Mouse (Mus musculus): ENCODE data around the gene Sash1. TPM values are rescaled to one million over a fixed set of nuclear protein-coding genes. Genes with fewer than 3 reads are reported as not detected.
A peak's percentile ranks its signal among the peaks of the same experiment; 100 is the strongest.

Gene Sash1
- polyA plus RNA-seq, 1 experiment from 2014 or later, result 3.9 TPM

GRCm38 (mm10) chr10:8917798-8918197 is 31.9 kb upstream of the Sash1 start:
- 91% methylated on average over 2 of the region's 2 CpGs for WGBS
- Histone ChIP-seq H3K36me3 (no peaks in the 10 kb centered on the region), H3K27ac (no peak overlapping the region), H3K9me3 (no peaks in the 10 kb centered on the region), H3K4me1 (replicated peaks) (peaks cover 9% of the 10 kb centered on the region), H3K27me3 (ENCODE audit: insufficient read depth, poor library complexity, severe bottlenecking) (no peaks in the 10 kb centered on the region), H3K4me3 (no peak overlapping the region)
- DNase-seq (ENCODE audit: low spot score), result no peak

DNA sequence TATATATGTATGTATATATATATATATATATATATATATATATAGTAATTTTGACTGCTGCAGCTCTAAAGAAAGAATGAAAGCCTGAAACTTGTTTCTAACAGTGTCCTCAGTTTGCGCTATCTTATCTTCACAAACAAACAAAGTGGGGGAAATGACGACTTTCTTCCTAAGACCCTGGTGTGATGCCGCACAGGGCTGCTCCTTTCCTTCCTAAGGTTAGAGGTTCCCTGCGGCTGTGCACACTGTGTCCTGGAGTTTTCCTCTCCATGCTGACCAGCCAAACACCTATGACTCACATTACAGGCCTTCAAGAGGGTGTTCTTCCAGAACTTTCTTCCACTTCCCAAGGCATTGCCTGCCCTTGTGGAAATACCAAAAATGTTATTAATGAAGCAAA is 31.5 kb upstream of the Sash1 start:
- no peak for DNase-seq (ENCODE audit: low spot score)
- Histone ChIP-seq H3K36me3 (no peaks in the 10 kb centered on the region), H3K9me3 (no peaks in the 10 kb centered on the region), H3K4me3 (no peak overlapping the region), H3K27me3 (ENCODE audit: insufficient read depth, poor library complexity, severe bottlenecking) (no peaks in the 10 kb centered on the region), H3K27ac (no peak overlapping the region), H3K4me1 (replicated peaks) (peaks cover 9% of the 10 kb centered on the region)
- WGBS, result 78% methylated on average over 4 of the region's 4 CpGs

DNA sequence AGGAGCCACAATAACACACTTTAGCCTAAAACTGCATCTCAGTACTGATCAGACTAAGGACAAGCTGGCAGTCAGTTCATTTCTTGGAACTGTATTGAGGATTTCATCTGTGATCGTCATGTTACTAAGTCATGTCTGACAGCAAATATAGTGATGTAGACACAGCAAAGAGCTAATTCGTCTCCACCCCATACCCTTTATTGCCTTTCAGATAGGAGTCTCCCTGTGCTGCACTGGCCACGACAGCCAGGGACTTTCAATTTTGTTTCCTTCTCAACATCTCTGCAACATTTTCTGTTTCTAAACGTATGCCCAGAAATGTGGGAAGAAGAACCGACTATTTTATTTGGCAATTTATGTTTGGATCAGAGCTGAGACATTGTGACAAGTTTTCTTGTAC is 29.9 kb upstream of the Sash1 start:
- DNase-seq (ENCODE audit: low spot score), result no peak
- Histone ChIP-seq H3K36me3 (no peaks in the 10 kb centered on the region), H3K27ac (no peak overlapping the region), H3K4me3 (no peak overlapping the region), H3K27me3 (ENCODE audit: insufficient read depth, poor library complexity, severe bottlenecking) (no peaks in the 10 kb centered on the region), H3K9me3 (no peaks in the 10 kb centered on the region), H3K4me1 (replicated peaks) (no peaks in the 10 kb centered on the region)
- 88% methylated on average over 5 of the region's 5 CpGs for WGBS

- H3K27me3 ChIP-seq (ENCODE audit: insufficient read depth, poor library complexity, severe bottlenecking), result no peaks in the 10 kb centered on the region
- no peak for DNase-seq (ENCODE audit: low spot score)
- 82% methylated on average over 4 of the region's 4 CpGs for WGBS
- no peak overlapping the region for H3K27ac ChIP-seq
- no peaks in the 10 kb centered on the region for H3K4me1 ChIP-seq (replicated peaks)
- H3K9me3 ChIP-seq, result no peaks in the 10 kb centered on the region
- no peaks in the 10 kb centered on the region for H3K36me3 ChIP-seq
- H3K4me3 ChIP-seq, result no peak overlapping the region
Measured at GRCm38 (mm10) chr10:8913904-8914303, 28.0 kb upstream of the Sash1 start.

- H3K27ac ChIP-seq, result no peak overlapping the region
- no peak for DNase-seq (ENCODE audit: low spot score)
- WGBS, result 85% methylated on average over 5 of the region's 5 CpGs
- 0 out of 2 replicates have a peak, but pooled peaks cover 3% of the 10 kb centered on the region for H3K9me3 ChIP-seq
- no peaks in the 10 kb centered on the region for H3K27me3 ChIP-seq (ENCODE audit: insufficient read depth, poor library complexity, severe bottlenecking)
- H3K36me3 ChIP-seq, result no peaks in the 10 kb centered on the region
- H3K4me1 ChIP-seq (replicated peaks), result no peaks in the 10 kb centered on the region
- H3K4me3 ChIP-seq, result no peak overlapping the region
Measured at GRCm38 (mm10) chr10:8912706-8913275, 26.9 kb upstream of the Sash1 start.

GRCm38 (mm10) chr10:8912213-8912612 is 26.3 kb upstream of the Sash1 start:
- H3K4me3 ChIP-seq, result no peak overlapping the region
- 0 out of 2 replicates have a peak, but pooled peaks cover 3% of the 10 kb centered on the region for H3K9me3 ChIP-seq
- no peaks in the 10 kb centered on the region for H3K36me3 ChIP-seq
- no peak overlapping the region for H3K27ac ChIP-seq
- 85% methylated on average over 4 of the region's 4 CpGs for WGBS
- no peaks in the 10 kb centered on the region for H3K27me3 ChIP-seq (ENCODE audit: insufficient read depth, poor library complexity, severe bottlenecking)
- no peak for DNase-seq (ENCODE audit: low spot score)
- no peaks in the 10 kb centered on the region for H3K4me1 ChIP-seq (replicated peaks)

- no peak overlapping the region for H3K4me3 ChIP-seq
- no peak for DNase-seq (ENCODE audit: low spot score)
- 86% methylated on average over 16 of the region's 16 CpGs for WGBS
- no peak overlapping the region for H3K27ac ChIP-seq
- no peaks in the 10 kb centered on the region for H3K27me3 ChIP-seq (ENCODE audit: insufficient read depth, poor library complexity, severe bottlenecking)
- H3K36me3 ChIP-seq, result no peaks in the 10 kb centered on the region
- no peaks in the 10 kb centered on the region for H3K4me1 ChIP-seq (replicated peaks)
- H3K9me3 ChIP-seq, result 0 out of 2 replicates have a peak, but pooled peaks cover 3% of the 10 kb centered on the region
Measured at GRCm38 (mm10) chr10:8910237-8910990, 24.5 kb upstream of the Sash1 start.

DNA sequence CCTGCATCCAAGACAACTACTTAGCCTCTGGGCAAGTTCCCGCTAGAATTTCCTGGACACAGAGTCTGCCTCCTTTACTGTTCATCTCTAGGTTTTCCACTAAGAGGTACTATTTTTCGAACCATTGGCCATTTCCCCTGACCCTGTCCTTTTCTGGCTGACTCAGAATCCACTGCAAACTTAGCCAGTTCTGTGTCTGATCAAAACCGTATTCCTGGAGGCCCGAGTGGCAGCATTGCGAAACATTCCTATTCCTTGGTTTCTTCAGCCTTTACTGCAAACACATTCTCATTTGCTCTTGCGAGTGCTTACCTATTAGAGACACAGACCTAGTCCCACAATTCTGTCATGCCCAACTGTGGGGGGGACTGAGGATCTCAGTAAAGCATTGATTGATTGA is 17.2 kb upstream of the Sash1 start:
- no peaks in the 10 kb centered on the region for H3K36me3 ChIP-seq
- no peak for DNase-seq (ENCODE audit: low spot score)
- no peaks in the 10 kb centered on the region for H3K4me1 ChIP-seq (replicated peaks)
- H3K27me3 ChIP-seq (ENCODE audit: insufficient read depth, poor library complexity, severe bottlenecking), result no peaks in the 10 kb centered on the region
- 0 out of 2 replicates have a peak, but pooled peaks cover 3% of the 10 kb centered on the region for H3K9me3 ChIP-seq
- H3K27ac ChIP-seq, result no peak overlapping the region
- no peak overlapping the region for H3K4me3 ChIP-seq
- WGBS, result 94% methylated on average over 6 of the region's 6 CpGs

DNA sequence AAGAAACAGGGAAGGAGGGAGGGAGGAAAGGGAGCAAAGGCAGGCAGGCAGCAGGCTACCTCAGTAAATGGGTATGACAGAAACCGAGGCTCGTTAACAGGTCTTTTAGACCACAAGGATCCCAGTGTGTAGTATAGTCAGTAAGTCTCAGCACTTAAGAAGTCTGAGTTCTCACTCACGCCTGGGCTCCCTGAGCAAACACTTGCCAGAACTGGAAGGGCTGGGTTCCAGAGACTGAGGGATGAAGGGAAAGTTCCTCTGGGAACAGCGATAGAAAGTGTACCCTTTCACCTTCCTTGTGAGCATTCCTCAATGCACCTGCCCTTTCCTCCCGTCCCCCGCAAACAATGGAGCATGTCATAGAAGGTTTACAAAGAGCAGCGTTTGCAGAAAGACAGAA is 16.5 kb upstream of the Sash1 start:
- Histone ChIP-seq H3K4me3 (no peak overlapping the region), H3K9me3 (no peaks in the 10 kb centered on the region), H3K27me3 (ENCODE audit: insufficient read depth, poor library complexity, severe bottlenecking) (no peaks in the 10 kb centered on the region), H3K4me1 (replicated peaks) (no peaks in the 10 kb centered on the region), H3K27ac (no peak overlapping the region), H3K36me3 (no peaks in the 10 kb centered on the region)
- 86% methylated on average over 7 of the region's 7 CpGs for WGBS
- DNase-seq (ENCODE audit: low spot score), result no peak

GRCm38 (mm10) chr10:8898831-8899511 is 13.1 kb upstream of the Sash1 start:
- no peak overlapping the region for H3K4me3 ChIP-seq
- no peaks in the 10 kb centered on the region for H3K36me3 ChIP-seq
- H3K27me3 ChIP-seq (ENCODE audit: insufficient read depth, poor library complexity, severe bottlenecking), result no peaks in the 10 kb centered on the region
- no peak for DNase-seq (ENCODE audit: low spot score)
- no peak overlapping the region for H3K27ac ChIP-seq
- no peaks in the 10 kb centered on the region for H3K9me3 ChIP-seq
- WGBS, result 83% methylated on average over 8 of the region's 8 CpGs
- no peaks in the 10 kb centered on the region for H3K4me1 ChIP-seq (replicated peaks)

DNA sequence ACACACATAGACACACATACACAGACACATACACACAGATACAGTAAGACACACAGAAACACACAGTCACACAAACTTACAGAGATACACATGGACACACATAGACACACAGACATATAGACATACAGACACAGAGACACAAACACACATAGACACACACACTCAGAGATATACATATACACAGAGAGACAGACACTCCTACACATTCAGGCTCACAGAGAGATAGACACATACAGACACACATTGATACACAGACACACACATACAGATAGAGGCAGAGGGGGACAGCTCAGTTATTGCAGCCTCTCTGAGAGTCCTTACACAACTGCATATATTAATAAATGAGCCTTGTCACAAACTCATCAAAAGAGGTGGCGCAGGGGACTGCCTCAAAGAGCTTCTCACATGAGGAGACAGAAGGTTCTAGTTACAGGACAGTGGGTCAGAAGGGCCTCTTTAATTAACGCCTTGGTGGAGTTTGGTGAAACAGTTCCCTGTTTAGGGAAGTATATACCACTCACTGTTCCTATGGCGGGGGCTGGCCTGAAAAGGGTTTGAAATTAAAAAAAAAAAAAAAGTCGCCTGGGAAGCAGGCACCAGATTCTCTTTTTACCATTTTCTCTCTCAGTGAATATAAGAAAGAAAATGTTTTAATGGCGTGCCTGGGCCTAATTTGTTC is 12.4 kb upstream of the Sash1 start:
- H3K9me3 ChIP-seq, result no peaks in the 10 kb centered on the region
- 65% methylated on average over 5 of the region's 5 CpGs for WGBS
- H3K4me3 ChIP-seq, result no peak overlapping the region
- no peaks in the 10 kb centered on the region for H3K27me3 ChIP-seq (ENCODE audit: insufficient read depth, poor library complexity, severe bottlenecking)
- no peak for DNase-seq (ENCODE audit: low spot score)
- H3K27ac ChIP-seq, result 0 out of 2 replicates have a peak overlapping the region, but pooled peaks have one; percentile 3
- no peaks in the 10 kb centered on the region for H3K36me3 ChIP-seq
- no peaks in the 10 kb centered on the region for H3K4me1 ChIP-seq (replicated peaks)

- Histone ChIP-seq H3K4me1 (replicated peaks) (no peaks in the 10 kb centered on the region), H3K27ac (no peak overlapping the region), H3K27me3 (ENCODE audit: insufficient read depth, poor library complexity, severe bottlenecking) (no peaks in the 10 kb centered on the region), H3K4me3 (no peak overlapping the region), H3K9me3 (no peaks in the 10 kb centered on the region), H3K36me3 (no peaks in the 10 kb centered on the region)
- no peak for DNase-seq (ENCODE audit: low spot score)
- 91% methylated on average over 6 of the region's 6 CpGs for WGBS
Measured at GRCm38 (mm10) chr10:8894965-8895515, 9.2 kb upstream of the Sash1 start.

All from hindbrain, embryonic 10.5 days (tissue).